Mouse (Mus musculus) heart, embryonic 15.5 days (tissue): Measurements from ENCODE around the gene Nfic. TPM values are rescaled to one million over a fixed set of nuclear protein-coding genes. Genes with fewer than 3 reads are reported as not detected.

Experiments used
- ATAC-seq: fragments of 200-750 bp; cut with Nextera tagmentation; replicated peaks from 2 replicates; pipeline ENCODE4 v1.8.0; 2017; ENCODE audit warnings: low read depth, moderate TSS enrichment; ENCODE audit not compliant: insufficient number of reproducible peaks, insufficient read depth, low FRiP score
- H3K27ac ChIP-seq: fragments of 300-500 bp; sonication (generic); 2 replicates; pipeline ENCODE4 v1.5.1; 2015; ENCODE audit warnings: mild to moderate bottlenecking, inconsistent platforms
- H3K27me3 ChIP-seq: fragments of 300-500 bp; sonication (generic); 2 replicates; pipeline ENCODE4 v1.6.1; 2015; ENCODE audit warnings: inconsistent platforms
- H3K36me3 ChIP-seq: fragments of 300-500 bp; sonication (generic); 2 replicates; pipeline ENCODE4 v1.6.1; 2015; ENCODE audit warnings: mild to moderate bottlenecking, inconsistent platforms
- H3K4me1 ChIP-seq: fragments of 300-500 bp; sonication (generic); replicated peaks from 2 replicates; pipeline ENCODE4 v1.6.1; 2015; ENCODE audit warnings: inconsistent platforms
- H3K4me2 ChIP-seq: fragments of 300-500 bp; sonication (generic); 2 replicates; pipeline ENCODE4 v1.6.1; 2015; ENCODE audit warnings: inconsistent platforms, mild to moderate bottlenecking, moderate library complexity
- H3K4me3 ChIP-seq: fragments of 300-500 bp; sonication (generic); 2 replicates; pipeline ENCODE4 v1.5.1; 2015; ENCODE audit warnings: mild to moderate bottlenecking, inconsistent platforms
- H3K9ac ChIP-seq: fragments of 300-500 bp; sonication (generic); 2 replicates; pipeline ENCODE4 v1.6.1; 2015; ENCODE audit warnings: mild to moderate bottlenecking, inconsistent platforms
- H3K9me3 ChIP-seq: fragments of 300-500 bp; sonication (generic); replicated peaks from 2 replicates; pipeline ENCODE4 v1.6.1; 2016; ENCODE audit warnings: inconsistent platforms
- WGBS: fragments of 180-500 bp; shearing (Covaris S2); methylation state at CpG from one replicate; pipeline ENCODE4 v1.1.7; 2015; ENCODE audit warnings: mixed read lengths; 5-methylcytosine and 5-hydroxymethylcytosine counted together
- polyA plus RNA-seq: library from polyadenylated mRNA; unstranded; fragments of >200 nt; fragmentation: Nextera tagmentation; extraction: Ambion mirVana; gene quantifications from 2 replicates; pipeline ENCODE4 v1.2.1, GENCODE M21; 2015

Nfic gene
- polyA plus RNA-seq, 1 experiment from 2014 or later, result 60.9 TPM

- WGBS, result 50% methylated on average over 15 of the region's 15 CpGs
- Histone ChIP-seq H3K4me3 (no peak overlapping the region), H3K36me3 (no peaks in the 10 kb centered on the region), H3K9me3 (no peaks in the 10 kb centered on the region), H3K4me2 (0 out of 2 replicates have a peak overlapping the region, but pooled peaks have one; percentile 7), H3K27me3 (no peaks in the 10 kb centered on the region), H3K4me1 (peaks cover 45% of the 10 kb centered on the region), H3K9ac (no peak overlapping the region), H3K27ac (peak overlapping the region; percentile 41)
- no peak for ATAC-seq
Measured at GRCm38 (mm10) chr10:81434361-81435263, 20.8 kb downstream of the Nfic start.

- no peaks in the 10 kb centered on the region for H3K27me3 ChIP-seq
- H3K27ac ChIP-seq, result no peak overlapping the region; the same call in 1 of the 2 replicates
- H3K4me2 ChIP-seq, result no peak overlapping the region
- no peak for ATAC-seq
- no peaks in the 10 kb centered on the region for H3K36me3 ChIP-seq
- H3K9me3 ChIP-seq, result no peaks in the 10 kb centered on the region
- peaks cover 52% of the 10 kb centered on the region for H3K4me1 ChIP-seq
- no peak overlapping the region for H3K4me3 ChIP-seq
- peak overlapping the region; percentile 32; the same call in 1 of the 2 replicates for H3K9ac ChIP-seq
- 72% methylated on average over 26 of the region's 26 CpGs for WGBS
Measured at GRCm38 (mm10) chr10:81433541-81434289, 21.7 kb downstream of the Nfic start.

- no peaks in the 10 kb centered on the region for H3K36me3 ChIP-seq
- H3K27ac ChIP-seq, result no peak overlapping the region; the same call in 1 of the 2 replicates
- WGBS, result 5% methylated on average over 17 of the region's 17 CpGs
- peak overlapping the region; percentile 58 for H3K4me2 ChIP-seq
- peaks cover 52% of the 10 kb centered on the region for H3K4me1 ChIP-seq
- no peaks in the 10 kb centered on the region for H3K9me3 ChIP-seq
- H3K9ac ChIP-seq, result peak overlapping the region; percentile 32; the same call in 1 of the 2 replicates
- H3K27me3 ChIP-seq, result no peaks in the 10 kb centered on the region
- ATAC-seq, result peak; percentile 78
- peak overlapping the region; percentile 25 for H3K4me3 ChIP-seq
Measured at GRCm38 (mm10) chr10:81432868-81433262, 22.6 kb downstream of the Nfic start.

- Histone ChIP-seq H3K27me3 (no peaks in the 10 kb centered on the region), H3K27ac (peak overlapping the region; percentile 17; the same call in 1 of the 2 replicates), H3K36me3 (no peaks in the 10 kb centered on the region), H3K4me2 (peak overlapping the region; percentile 58; the same call in 1 of the 2 replicates), H3K9me3 (no peaks in the 10 kb centered on the region), H3K9ac (no peak overlapping the region), H3K4me1 (peaks cover 54% of the 10 kb centered on the region), H3K4me3 (no peak overlapping the region)
- WGBS, result 68% methylated on average over 21 of the region's 21 CpGs
- no peak for ATAC-seq
Measured at GRCm38 (mm10) chr10:81432169-81432867, 23.1 kb downstream of the Nfic start.

- peak overlapping the region; percentile 79 for H3K4me2 ChIP-seq
- H3K4me1 ChIP-seq, result peaks cover 56% of the 10 kb centered on the region
- H3K9ac ChIP-seq, result 0 out of 2 replicates have a peak overlapping the region, but pooled peaks have one; percentile 10
- no peaks in the 10 kb centered on the region for H3K36me3 ChIP-seq
- no peak for ATAC-seq
- H3K9me3 ChIP-seq, result no peaks in the 10 kb centered on the region
- peak overlapping the region; percentile 88 for H3K4me3 ChIP-seq
- H3K27me3 ChIP-seq, result no peaks in the 10 kb centered on the region
- 17% methylated on average over 13 of the region's 15 CpGs for WGBS
- H3K27ac ChIP-seq, result peak overlapping the region; percentile 99
Measured at GRCm38 (mm10) chr10:81431526-81432168, 23.8 kb downstream of the Nfic start.

GRCm38 (mm10) chr10:81430831-81431525 is 24.5 kb downstream of the Nfic start:
- Histone ChIP-seq H3K9ac (peak overlapping the region; percentile 84), H3K27me3 (no peaks in the 10 kb centered on the region), H3K9me3 (no peaks in the 10 kb centered on the region), H3K36me3 (no peaks in the 10 kb centered on the region), H3K4me3 (peak overlapping the region; percentile 88), H3K4me1 (peaks cover 62% of the 10 kb centered on the region), H3K4me2 (peak overlapping the region; percentile 79), H3K27ac (peak overlapping the region; percentile 99)
- 2% methylated on average over 60 of the region's 70 CpGs for WGBS
- ATAC-seq, result peak; percentile 14; the same call in 1 of the 2 replicates

GRCm38 (mm10) chr10:81430141-81430830 is 25.1 kb downstream of the Nfic start:
- Histone ChIP-seq H3K27ac (peak overlapping the region; percentile 99), H3K36me3 (no peaks in the 10 kb centered on the region), H3K9me3 (no peaks in the 10 kb centered on the region), H3K4me3 (peak overlapping the region; percentile 88), H3K27me3 (no peaks in the 10 kb centered on the region), H3K4me1 (peaks cover 62% of the 10 kb centered on the region), H3K4me2 (peak overlapping the region; percentile 79), H3K9ac (peak overlapping the region; percentile 84)
- peak; percentile 38 for ATAC-seq
- 0% methylated on average over 52 of the region's 89 CpGs for WGBS

- peak; percentile 32 for ATAC-seq
- Histone ChIP-seq H3K27me3 (no peaks in the 10 kb centered on the region), H3K4me1 (peaks cover 62% of the 10 kb centered on the region), H3K9me3 (no peaks in the 10 kb centered on the region), H3K9ac (peak overlapping the region; percentile 84), H3K36me3 (no peaks in the 10 kb centered on the region), H3K4me3 (peak overlapping the region; percentile 88), H3K27ac (peak overlapping the region; percentile 99), H3K4me2 (peak overlapping the region; percentile 79)
- 0% methylated on average over 20 of the region's 20 CpGs for WGBS
Measured at GRCm38 (mm10) chr10:81429605-81430061, 25.8 kb downstream of the Nfic start.

- Histone ChIP-seq H3K4me2 (peak overlapping the region; percentile 79), H3K36me3 (no peaks in the 10 kb centered on the region), H3K4me3 (no peak overlapping the region), H3K27ac (peak overlapping the region; percentile 99), H3K4me1 (peaks cover 62% of the 10 kb centered on the region), H3K9ac (no peak overlapping the region), H3K27me3 (no peaks in the 10 kb centered on the region), H3K9me3 (no peaks in the 10 kb centered on the region)
- ATAC-seq, result no peak
- 43% methylated on average over 2 of the region's 2 CpGs for WGBS
Measured at GRCm38 (mm10) chr10:81429092-81429491, 26.3 kb downstream of the Nfic start.
